Mouse (Mus musculus): ENCODE data around the gene Scrn2. TPM values are rescaled to one million over a fixed set of nuclear protein-coding genes. Genes with fewer than 3 reads are reported as not detected.
A peak's percentile ranks its signal among the peaks of the same experiment; 100 is the strongest.

The Scrn2 gene
- total RNA-seq, 1 experiment from 2014 or later: 22.7 TPM

DNA sequence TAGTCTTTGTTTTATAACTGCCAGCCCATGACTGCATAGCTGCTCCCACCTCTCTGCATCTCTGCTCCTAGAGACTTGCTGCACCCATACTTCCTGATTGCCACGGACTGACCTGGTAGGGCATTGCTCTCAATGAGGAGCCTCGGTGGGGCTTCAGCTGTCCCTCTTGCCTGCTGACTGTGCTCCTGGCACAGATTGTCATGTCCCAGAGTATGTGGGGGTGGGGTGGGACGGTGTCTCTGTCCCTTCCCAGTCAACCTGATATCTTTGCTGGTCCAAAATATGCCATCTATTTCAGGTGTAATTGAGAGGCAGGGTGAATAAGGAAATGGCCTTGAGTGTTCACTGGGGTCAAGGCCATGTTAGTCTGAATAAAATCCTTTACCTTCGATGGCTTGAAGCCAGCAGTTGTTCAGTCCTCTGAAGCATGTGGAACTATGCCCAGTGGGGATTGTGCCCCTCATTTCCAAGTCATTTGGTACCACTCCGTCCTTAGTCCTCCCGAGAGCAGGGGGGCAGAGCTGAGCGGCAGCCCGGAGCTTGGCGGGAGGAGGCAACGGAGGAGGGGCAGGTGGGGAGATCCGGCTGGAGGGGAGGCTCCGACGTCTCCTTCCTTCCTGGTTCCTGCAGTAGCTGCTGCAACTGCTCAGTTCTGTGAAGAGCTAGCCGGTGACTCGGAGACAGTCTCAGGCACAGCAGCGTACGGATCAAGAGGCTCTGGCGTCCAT lies 20.6 kb downstream of the Scrn2 start, which contains the start of gene Osbpl7:
Osbpl7 (plus strand) TSS at position 413 of the 728 bp plus-strand sequence.
- DNase-seq: peak; percentile 78

DNA sequence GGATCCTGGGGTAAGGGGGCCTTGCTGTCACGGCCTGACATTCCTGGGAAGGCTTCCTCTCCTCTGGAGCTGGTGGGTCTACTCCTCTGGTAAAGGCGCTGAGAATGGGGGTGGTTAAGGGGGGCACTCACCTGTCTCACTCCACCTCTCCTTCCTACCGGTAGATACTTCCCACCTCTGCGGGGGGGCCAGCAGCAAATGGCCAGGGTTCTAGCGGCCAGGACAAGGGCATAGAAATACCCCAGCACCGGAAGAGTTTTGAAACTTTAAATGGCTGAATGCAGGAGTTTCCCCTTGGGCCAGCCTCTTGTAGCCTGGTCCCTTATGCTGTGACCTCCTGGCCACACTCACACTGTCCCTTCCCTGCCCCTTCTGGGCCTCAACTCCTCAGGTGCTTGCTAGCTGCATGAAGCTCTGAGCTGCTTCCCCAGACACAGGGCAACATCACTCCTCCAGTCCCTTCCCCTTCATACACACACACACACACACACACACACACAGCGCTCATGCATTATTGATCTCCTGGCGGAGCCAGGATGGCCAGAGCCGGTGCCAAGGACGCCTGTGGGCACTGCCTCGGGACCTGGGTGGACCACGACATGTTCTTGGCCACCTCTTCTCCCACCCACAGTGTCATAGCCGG lies 21.3 kb downstream of the Scrn2 start:
- DNase-seq: no peak

DNA sequence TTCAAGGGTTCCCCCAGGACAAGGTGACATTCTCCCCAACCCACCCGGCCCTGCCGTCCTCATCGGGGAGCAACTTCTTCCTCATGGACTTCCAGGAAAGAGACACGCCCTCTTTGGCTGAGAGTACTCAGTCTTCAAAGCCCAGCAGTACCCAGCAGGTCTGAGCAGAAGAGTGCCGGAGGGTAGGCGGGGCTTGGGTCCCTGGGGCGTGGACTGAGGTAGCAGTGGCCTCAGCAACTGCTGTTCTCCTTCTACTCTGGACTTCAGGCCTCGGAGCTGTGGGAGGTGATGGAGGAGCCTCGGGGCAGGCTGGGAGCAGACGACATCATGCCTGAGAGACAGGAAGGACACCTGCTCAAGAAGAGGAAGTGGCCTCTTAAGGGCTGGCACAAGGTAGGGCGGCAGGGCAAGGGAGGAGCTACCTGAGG lies 22.5 kb downstream of the Scrn2 start:
- DNase-seq: peak; percentile 46

DNA sequence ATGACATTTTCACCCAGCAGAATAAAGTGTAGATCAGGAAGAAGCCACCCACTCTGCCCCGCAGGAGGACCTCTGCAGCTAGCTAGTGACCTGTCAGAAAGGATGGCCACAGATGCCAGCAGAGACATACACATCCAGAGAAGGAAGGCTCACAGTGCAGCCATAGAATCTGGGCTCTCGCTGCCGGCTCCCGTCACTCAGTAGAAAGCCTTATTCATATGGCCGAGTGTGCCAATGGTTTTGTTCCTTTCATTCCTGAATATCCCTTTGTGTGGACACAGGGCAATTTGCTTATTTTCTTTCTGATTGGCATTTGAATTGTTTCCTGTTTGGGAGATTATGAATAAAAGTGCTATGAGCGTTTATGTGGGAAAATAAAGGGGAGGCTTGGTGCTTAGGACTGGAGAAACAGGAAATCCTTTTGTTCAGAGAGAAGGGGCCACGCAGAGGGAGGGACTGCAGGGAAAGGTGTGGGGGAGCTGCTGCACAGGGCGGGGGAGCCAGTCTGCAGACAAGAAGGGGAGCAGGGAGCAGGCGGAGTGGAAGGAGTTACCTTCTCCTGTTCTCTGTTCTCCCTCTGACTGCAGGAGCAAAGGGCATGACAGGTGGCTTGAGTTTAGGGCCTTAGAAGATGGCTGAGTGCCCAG lies 33.7 kb downstream of the Scrn2 start:
- DNase-seq: no peak

DNA sequence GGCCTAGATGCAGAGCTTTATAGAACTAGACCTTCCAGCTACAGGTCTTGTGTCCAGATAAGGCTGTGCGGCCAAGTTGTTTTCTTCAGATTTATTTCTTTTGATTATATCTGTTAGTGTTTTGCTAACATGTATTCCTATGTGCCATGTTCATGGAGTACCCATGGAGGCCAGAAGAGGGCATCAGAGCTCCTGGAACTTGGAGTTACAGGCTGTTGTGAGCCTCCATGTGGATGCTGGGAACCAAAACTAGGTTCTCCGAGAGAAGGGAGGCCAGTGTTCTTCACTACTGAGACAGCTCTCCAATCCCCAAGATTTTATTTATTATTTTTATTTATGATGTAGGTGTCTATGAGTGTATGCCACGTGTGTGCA lies 34.2 kb downstream of the Scrn2 start:
- no peak for DNase-seq

DNA sequence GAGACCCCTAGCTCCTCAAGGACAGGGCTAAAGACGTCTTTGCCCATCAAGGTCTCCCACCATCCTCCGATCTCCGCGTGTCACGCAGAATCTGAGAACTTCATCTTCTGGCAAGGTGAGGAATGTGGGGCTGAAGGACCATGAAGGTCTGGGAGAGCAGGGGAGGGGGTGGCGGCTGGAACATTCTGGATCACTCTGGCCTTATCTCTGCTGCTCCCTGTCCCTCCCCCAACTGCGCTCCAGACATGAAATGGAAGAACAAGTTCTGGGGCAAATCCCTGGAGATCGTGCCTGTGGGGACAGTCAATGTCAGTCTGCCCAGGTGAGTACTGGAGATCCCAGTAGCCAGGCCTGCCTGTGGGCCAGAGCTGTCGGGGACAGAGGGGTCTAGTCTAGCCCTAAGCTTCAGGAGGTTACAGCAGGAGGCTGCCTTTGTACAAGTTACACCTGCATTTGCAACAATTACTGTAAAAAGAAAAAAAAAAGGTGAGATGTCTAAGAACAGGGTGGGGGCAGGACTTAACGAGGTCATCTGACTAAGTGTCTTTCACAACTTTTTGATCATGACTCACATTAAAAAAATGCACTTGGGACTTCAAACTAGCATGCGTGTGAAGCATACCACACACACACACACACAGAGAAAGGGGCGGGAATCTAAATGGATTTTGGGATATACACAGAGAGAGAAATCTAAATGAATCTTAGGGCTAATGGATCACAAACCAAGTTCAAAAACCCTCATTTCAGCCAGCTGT lies 36.0 kb downstream of the Scrn2 start:
- DNase-seq: no peak

DNA sequence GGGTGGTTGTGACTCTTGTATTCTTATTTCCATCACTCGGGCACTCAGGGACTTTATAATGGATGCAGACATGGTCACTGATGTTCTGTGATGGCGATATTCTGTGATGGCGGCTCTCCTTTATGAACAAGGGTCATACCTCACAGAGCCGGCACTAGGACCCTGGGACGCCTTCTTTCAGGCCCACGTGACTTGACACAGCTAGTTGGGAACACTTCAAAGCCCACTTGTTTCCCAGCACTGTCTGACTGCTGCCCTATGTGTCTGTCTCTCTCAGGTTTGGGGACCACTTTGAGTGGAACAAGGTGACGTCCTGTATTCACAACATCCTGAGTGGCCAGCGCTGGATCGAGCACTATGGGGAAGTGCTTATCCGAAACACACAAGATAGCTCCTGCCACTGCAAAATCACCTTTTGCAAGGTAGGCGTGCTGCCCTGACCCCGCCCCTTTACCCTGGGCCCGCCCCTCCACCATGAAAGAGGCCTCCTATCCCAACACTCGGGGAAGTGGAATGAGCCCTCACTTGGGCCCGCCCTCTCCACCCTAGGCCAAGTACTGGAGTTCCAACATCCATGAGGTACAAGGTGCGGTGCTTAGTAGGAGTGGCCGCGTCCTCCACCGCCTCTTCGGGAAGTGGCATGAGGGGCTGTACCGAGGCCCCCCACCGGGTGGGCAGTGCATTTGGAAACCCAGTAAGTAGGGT lies 37.1 kb downstream of the Scrn2 start:
- no peak for DNase-seq

DNA sequence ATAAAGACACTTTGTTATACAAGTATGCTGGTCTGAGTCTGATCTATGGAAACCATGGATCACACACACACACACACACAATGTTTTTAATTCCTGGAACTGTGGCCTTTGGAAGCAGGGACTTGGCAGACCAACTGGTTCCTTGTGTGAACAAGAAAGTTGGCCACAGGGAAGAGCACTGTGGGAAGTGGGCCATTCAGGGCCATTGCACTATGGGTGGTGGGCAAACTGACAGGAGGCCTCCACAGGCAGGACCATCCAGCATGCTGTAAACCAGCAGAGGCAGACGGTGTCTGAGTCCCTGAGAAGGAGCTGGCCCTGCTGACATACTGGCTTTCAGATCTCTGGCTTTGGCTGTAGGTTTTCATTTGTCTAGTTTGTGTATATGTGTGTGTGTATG lies 39.6 kb downstream of the Scrn2 start:
- DNase-seq: no peak

DNA sequence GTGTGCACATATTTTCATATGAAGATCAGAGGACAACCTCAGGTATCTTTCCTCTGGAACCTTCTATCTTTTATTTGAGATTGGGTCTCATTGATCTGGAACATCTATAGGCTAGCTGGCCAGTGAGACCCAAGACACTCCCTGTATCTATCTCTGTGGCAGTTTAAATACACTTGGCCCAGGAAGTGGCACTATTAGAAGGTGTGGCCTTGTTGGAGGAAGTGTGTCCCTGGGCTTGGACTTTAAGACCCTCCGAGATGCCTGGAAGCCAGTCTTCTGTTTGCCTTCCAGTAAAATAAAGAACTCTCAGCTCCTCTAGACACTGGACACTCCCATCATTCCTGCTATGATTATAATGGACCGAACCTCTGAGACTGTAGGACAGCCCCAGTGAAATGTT lies 40.0 kb downstream of the Scrn2 start:
- DNase-seq: no peak

DNA sequence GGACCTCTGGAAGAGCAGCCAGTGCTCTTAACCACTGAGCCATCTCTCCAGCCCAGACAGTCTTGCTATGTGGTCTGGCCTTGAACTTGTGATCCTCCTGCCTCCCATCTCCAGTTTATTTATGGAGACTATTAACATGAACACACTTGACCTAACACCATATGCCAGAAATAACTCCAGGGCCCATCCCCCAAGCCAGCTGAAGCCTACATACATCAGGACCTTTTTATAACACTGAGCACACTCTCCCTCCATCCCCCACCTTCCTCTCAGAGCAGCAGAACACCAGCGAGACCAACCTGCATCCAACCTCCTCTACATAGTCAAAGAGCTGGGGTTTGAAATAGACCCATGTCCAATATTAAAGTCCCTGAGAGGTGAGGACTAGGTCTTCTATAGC lies 41.4 kb downstream of the Scrn2 start:
- DNase-seq: no peak

DNA sequence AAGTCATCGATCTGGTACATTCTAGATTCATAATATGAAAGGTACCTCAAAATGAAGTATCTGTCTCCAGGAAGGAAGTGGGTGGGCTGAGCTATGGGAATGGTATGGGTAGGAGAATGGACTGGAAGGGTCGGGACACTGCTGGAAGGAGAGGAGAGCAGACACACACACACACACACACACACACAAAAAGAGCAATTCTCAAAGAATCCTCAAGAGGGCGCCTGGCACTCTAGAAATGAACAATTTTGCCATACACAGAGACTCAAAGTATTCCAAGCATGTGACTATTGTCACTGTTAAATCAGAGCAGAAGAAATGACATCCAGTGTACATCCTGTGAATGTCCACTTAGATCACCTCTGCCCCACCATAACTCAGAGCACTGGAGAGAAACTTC lies 42.8 kb downstream of the Scrn2 start:
- DNase-seq: no peak

DNA sequence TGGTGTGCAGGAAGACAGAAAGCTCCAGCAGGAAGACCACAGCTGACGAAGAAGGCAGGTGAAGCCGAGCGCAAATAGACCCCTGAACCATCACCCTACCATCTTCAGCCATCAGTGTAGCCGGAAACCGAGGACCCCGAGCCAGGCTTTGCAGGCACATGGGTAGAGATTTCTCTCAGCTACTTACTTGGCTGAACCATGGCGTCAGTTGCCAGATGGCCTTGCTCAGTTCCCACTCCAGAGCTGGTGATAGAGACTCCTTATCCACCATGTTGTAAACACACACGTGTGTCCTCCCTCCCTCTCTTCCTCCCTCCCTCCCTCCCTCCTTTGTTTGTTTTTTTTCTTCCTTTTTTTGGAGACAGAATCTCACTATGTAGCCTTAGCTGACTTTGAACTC lies 44.5 kb downstream of the Scrn2 start:
- DNase-seq: no peak

DNA sequence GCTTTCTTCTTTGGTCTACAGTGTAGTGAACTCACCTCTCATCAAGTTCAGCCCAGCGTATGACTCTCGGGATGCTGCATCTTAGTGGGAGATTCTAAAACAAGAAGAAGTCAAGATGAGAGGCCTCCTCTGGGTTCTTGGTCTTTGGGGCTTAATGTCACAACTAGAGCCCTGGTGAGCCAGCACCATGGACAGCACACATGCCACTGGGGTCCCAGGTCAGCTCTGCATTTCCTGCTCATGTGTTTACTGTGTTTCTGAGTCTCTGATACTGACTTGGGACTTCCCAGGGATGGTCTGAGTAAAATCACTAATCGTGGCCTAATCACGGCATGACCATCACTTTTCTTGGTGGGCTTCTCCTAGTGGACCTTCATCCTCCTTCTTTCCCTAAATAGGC lies 49.0 kb downstream of the Scrn2 start:
- DNase-seq: no peak

DNA sequence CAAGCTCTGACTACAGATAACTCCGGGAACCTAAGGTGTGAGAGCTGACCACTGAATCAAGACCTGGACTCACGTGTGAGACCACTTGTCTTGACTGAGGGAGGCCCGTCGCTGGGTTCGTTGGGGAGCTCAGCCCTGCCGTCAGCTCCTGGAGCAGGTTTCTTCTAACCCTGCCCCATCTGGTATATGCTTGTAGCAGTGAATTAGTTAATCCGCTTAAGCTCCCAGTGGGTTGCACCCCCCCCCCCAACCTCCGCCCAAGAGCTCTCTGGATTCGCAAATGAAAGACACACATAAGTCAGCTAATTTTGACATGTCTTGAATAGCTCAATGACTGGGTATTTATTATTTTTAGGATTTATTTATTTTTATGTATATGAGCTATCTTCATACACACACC lies 50.6 kb downstream of the Scrn2 start:
- DNase-seq: no peak

DNA sequence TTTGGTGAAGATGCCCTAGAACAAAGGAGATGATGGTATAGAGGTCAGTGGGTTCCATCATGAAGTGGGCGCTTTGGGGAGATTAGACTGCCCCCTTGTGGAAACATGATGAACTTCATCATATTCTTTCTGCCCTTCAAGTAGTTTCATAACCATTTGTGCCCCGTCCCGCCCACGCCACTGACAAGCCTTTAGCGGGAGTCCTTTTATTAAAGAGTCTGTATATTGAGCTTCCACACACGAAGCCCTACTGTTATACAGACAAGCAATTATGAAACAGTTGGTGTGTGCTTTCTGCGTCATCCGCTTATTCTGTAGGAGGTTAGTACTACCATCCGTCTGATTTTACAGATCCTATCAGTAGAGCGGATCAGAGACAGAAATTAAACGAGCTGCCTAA lies 53.2 kb downstream of the Scrn2 start:
- DNase-seq: peak; percentile 49

Small RNAs within 50 kb of the gene (microRNA-seq; reads per million reads assigned to microRNA genes)
- 0 to 1.4 reads per million in 2 experiments for gene Mir8103

Other genes with a start within 250 kb of the Scrn2 start
- gene Cbx1, start 240.8 kb upstream of the Scrn2 start, total RNA-seq (2021): 78.9 and 98.0 TPM in 2 replicates
- 492 and 601 TPM in 2 replicates for gene Nfe2l1, start 200.0 kb upstream of the Scrn2 start, total RNA-seq (2021)
- 58.0 and 59.0 TPM in 2 replicates for gene Copz2, start 180.1 kb upstream of the Scrn2 start, total RNA-seq (2021)
- 50.1 and 62.8 TPM in 2 replicates for gene Cdk5rap3, start 113.4 kb upstream of the Scrn2 start, total RNA-seq (2021)
- 0.27 and 0.76 TPM in 2 replicates for gene Prr15l, start 101.8 kb upstream of the Scrn2 start, total RNA-seq (2021)
- 32.0 and 36.3 TPM in 2 replicates for gene Pnpo, start 86.0 kb upstream of the Scrn2 start, total RNA-seq (2021)
- 18.2 and 18.8 TPM in 2 replicates for gene Sp2, start 47.0 kb upstream of the Scrn2 start, total RNA-seq (2021)
- gene Sp6, start 16.5 kb upstream of the Scrn2 start, total RNA-seq (2021): 0.33 and 0.39 TPM in 2 replicates
- 1.0 and 1.4 TPM in 2 replicates for gene Lrrc46, start 11.5 kb downstream of the Scrn2 start, total RNA-seq (2021)
- 117 and 129 TPM in 2 replicates for gene Mrpl10, start 11.6 kb downstream of the Scrn2 start, total RNA-seq (2021)
- gene Osbpl7, start 20.7 kb downstream of the Scrn2 start, total RNA-seq (2021): 18.9 TPM in 2 replicates
- 0.39 TPM in 1 of 2 replicates, not detected in the other for gene Tbx21, start 85.4 kb downstream of the Scrn2 start, total RNA-seq (2021)
- gene Tbkbp1, start 121.6 kb downstream of the Scrn2 start, total RNA-seq (2021): 11.1 and 12.7 TPM in 2 replicates
- gene Kpnb1, start 157.9 kb downstream of the Scrn2 start, total RNA-seq (2021): 116 and 120 TPM in 2 replicates

Data from adrenal gland, postnatal 25 days (tissue).